Mouse (Mus musculus) C2C12 (cell line): ENCODE data around the gene Mettl9.

ENCODE experiments used
- CTCF ChIP-seq: IDR thresholded peaks from one replicate; pipeline ENCODE4 v1.5.1; 2011; ENCODE audit not compliant: control insufficient read depth, insufficient read depth, insufficient read length
- MYOG ChIP-seq: IDR thresholded peaks from one replicate; pipeline ENCODE4 v1.6.1; 2011; ENCODE audit not compliant: control insufficient read depth, insufficient read length; ENCODE audit errors: extremely low read depth

GRCm38 (mm10) chr7:121120143-121120818 lies 86.0 kb downstream of the Mettl9 start:
- TF ChIP-seq MYOG (no peak), CTCF (peak; percentile 50)
